Mouse (Mus musculus) megakaryocyte, embryonic 14.5 days (primary cell): ENCODE results near the gene Vpreb2. TPM values are rescaled to one million over a fixed set of nuclear protein-coding genes. Genes with fewer than 3 reads are reported as not detected.
"Not testable (repeated sequence)": the region's sequence is repeated elsewhere in the genome, so short reads cannot be mapped to it uniquely, and the experiment has no call there.

ENCODE experiments used
- H3K27me3 ChIP-seq: replicated peaks from 2 replicates; pipeline ENCODE3; 2012; ENCODE audit warnings: inconsistent platforms
- H3K36me3 ChIP-seq: replicated peaks from 2 replicates; pipeline ENCODE3; 2012; ENCODE audit warnings: low read length, inconsistent platforms, mixed read lengths
- H3K4me1 ChIP-seq: 2 replicates; pipeline ENCODE4 v1.6.1; 2012; ENCODE audit warnings: inconsistent platforms
- H3K4me3 ChIP-seq: replicated peaks from 2 replicates; pipeline ENCODE3; 2012; ENCODE audit warnings: moderate library complexity, mild to moderate bottlenecking, inconsistent platforms
- H3K9me3 ChIP-seq: 2 replicates; pipeline ENCODE4 v1.6.1; 2012; ENCODE audit warnings: inconsistent platforms
- FLI1 ChIP-seq: IDR thresholded peaks from 2 replicates; pipeline ENCODE4 v1.6.1; 2012; ENCODE audit warnings: low read length, inconsistent platforms, mixed read lengths
- GATA1 ChIP-seq: IDR thresholded peaks from 3 replicates; pipeline ENCODE4 v1.6.1; 2012; ENCODE audit warnings: mixed read lengths, low read length, inconsistent platforms, borderline replicate concordance
- polyA plus RNA-seq: library from polyadenylated mRNA; stranded (reverse); fragments of >175 nt; gene quantifications from 2 replicates; pipeline ENCODE4 v1.2.3, GENCODE M21; 2012; ENCODE audit warnings: low replicate concordance; ENCODE audit not compliant: insufficient read depth

Gene Vpreb2
- polyA plus RNA-seq, 1 experiment, result not detected

DNA sequence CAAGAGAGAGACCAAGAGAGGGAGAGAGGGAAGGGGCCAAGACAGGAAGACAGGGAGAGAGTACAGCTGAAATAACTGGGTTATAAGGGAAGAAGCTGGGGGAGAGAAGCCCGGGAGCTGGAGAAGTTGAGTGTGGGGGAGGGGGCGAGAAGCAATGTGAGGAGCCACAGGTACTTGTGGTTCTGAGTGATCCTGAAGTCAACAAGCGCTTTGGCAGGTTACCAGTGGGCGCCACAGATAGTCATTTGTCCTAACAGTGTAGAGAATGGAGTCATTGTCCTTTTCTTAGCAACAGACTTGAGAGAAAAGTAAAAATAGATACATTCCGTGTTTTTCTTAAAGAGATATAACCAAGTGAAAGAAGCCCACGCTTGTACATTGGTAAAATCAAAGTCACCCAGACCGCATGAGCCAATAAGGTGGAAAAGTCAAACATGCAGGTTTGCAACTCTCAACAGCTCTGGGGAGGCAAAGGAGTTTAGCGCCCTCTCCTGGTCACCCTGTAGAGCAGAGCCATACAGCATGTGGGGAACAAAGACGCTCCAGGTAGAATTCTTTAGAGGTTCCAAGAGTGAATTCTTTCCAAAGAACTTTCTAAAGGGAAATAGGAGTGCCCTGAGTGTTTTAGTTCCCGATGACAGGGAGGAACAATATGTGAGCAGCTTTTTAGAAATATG is 6.4 kb downstream of the Vpreb2 start:
- peaks cover 24% of the 10 kb centered on the region for H3K9me3 ChIP-seq
- no peak overlapping the region for H3K4me3 ChIP-seq
- no peaks in the 10 kb centered on the region for H3K36me3 ChIP-seq
- no peak for TF ChIP-seq FLI1
- no peak for TF ChIP-seq GATA1
- H3K27me3 ChIP-seq, result peaks cover 3% of the 10 kb centered on the region
- peaks cover 49% of the 10 kb centered on the region for H3K4me1 ChIP-seq

DNA sequence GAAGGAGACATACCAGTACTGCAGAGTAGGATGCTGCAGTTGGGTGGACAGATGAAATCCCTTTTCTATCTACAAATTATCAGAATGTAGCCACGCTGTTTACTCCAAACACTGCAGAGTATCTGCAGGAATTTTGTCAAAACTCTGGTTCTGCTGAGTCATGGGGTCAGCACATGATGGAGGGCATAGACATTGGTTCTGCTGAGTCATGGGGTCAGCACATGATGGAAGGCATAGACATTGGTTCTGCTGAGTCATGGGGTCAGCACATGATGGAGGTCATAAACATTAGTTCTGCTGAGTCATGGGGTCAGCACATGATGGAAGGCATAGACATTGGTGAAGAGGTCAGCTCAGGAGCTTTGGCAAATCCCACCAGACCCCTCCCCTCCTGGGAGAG is 7.5 kb downstream of the Vpreb2 start:
- H3K27me3 ChIP-seq, result peaks cover 5% of the 10 kb centered on the region
- peaks cover 49% of the 10 kb centered on the region for H3K4me1 ChIP-seq
- H3K36me3 ChIP-seq, result no peaks in the 10 kb centered on the region
- TF ChIP-seq GATA1, result no peak
- TF ChIP-seq FLI1, result no peak
- peaks cover 34% of the 10 kb centered on the region for H3K9me3 ChIP-seq
- H3K4me3 ChIP-seq, result no peak overlapping the region

DNA sequence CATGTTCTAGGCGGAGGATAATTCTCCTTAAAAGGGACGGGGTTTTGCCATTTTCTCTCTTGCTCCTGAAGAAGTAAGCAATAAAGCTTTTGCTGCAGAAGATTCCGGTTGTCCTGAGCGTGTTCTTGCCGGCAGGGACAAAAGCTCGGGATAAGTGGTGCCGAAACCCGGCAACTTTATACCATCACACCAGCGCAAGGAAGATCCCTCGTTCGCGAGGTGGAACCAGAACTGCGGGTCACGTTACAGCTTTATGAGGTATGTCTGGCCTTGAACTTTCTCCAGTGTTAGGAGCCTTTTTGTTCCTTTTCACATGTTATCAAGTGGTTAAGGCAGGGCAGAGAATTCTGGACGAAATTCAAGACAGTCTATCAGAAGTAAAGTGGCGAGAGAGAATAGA is 12.1 kb downstream of the Vpreb2 start:
- H3K4me3 ChIP-seq, H3K36me3 ChIP-seq, H3K4me1 ChIP-seq, H3K27me3 ChIP-seq: not testable (repeated sequence)
- H3K9me3 ChIP-seq, result peaks cover 41% of the 10 kb centered on the region

DNA sequence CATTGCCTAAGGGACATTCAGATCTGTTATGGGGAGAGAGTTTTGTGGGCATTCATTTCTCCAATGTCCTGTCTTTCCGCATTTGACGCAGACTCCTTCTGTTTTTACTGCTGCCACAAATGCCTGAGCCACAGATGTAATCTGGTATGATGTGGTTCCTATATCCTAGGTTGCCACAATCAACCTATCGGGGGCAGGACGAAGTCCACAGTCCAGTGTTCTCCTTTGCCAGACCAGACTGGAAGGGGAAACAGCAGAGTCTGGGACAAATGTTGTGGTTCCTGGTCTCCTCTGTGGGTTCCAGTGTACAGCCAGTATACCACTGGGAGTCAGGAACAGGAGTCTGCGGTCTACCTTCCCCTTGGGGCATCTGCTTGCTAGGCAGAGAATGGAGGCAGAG is 19.4 kb downstream of the Vpreb2 start:
- Histone ChIP-seq H3K36me3 (no peaks in the 10 kb centered on the region), H3K27me3 (peaks cover 50% of the 10 kb centered on the region), H3K4me3 (no peak overlapping the region), H3K9me3 (0 out of 2 replicates have a peak, but pooled peaks cover 7% of the 10 kb centered on the region), H3K4me1 (peaks cover 3% of the 10 kb centered on the region; the same call in 1 of the 2 replicates)
- TF ChIP-seq GATA1, result no peak
- no peak for TF ChIP-seq FLI1

DNA sequence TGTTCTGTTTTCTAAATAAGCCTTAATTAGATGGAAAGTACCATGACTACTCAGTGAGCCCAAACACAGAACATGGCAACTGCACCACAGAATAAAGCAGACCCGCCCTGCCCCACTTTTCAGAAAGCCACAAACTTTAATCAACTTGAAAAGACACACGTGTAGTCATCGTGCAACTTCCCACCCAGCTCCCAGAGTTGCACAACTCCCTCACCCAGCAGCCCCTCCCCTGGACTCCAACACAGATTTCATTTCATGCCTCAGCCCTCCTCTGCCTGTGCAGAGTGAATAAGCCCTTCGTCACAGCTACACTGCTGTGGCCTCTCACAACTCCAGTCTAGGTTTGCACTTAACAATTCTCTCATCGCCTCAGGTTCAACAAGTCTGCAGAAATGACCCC is 24.4 kb downstream of the Vpreb2 start:
- Histone ChIP-seq H3K9me3 (no peaks in the 10 kb centered on the region), H3K36me3 (no peaks in the 10 kb centered on the region), H3K4me1 (no peaks in the 10 kb centered on the region), H3K4me3 (no peak overlapping the region), H3K27me3 (peaks cover 57% of the 10 kb centered on the region)
- no peak for TF ChIP-seq FLI1
- no peak for TF ChIP-seq GATA1

DNA sequence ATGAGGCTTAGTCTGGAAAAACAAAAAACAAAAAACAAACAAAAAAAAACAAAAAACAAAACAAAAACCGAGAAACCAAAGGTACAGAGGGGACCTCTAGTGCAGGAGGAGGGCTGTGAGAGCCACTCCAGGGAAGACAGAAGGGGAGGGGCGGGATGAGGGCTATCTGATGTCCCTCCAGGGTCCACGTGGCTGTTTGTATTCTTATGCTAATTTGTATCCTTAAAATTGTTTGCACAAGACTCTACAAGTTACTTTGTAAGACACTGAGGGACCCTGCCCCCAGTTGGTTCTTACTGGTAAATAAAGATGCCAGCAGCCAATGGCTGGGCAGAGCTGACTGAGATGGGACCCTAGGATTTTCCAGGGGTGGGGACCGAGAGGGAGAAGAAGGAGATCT is 26.9 kb downstream of the Vpreb2 start:
- Histone ChIP-seq H3K4me1 (no peaks in the 10 kb centered on the region), H3K36me3 (no peaks in the 10 kb centered on the region), H3K27me3 (peaks cover 48% of the 10 kb centered on the region), H3K4me3 (no peak overlapping the region), H3K9me3 (no peaks in the 10 kb centered on the region)
- TF ChIP-seq GATA1 (no peak), FLI1 (no peak)

DNA sequence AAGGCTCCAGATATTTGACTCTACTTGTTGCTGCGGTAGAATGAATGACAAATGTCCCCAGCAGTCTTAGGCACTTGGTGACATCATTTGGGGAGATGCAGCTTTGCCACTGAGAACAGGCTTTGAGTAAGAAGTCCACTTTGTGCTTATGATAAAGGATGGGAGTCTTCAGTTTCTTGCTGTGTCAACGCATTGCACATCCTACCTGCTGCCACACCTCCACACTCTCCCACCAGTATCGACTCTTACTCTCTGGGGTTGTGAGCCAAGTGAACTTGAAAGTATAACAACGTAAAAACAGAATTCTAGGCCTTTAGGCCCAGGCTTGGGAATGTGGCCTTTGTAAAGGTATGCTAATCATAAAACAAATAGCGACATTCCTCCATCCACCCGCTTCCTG is 30.9 kb downstream of the Vpreb2 start:
- Histone ChIP-seq H3K27me3 (peaks cover 24% of the 10 kb centered on the region), H3K9me3 (peaks cover 5% of the 10 kb centered on the region), H3K4me3 (no peak overlapping the region), H3K36me3 (no peaks in the 10 kb centered on the region), H3K4me1 (no peaks in the 10 kb centered on the region)
- no peak for TF ChIP-seq FLI1
- TF ChIP-seq GATA1, result no peak

DNA sequence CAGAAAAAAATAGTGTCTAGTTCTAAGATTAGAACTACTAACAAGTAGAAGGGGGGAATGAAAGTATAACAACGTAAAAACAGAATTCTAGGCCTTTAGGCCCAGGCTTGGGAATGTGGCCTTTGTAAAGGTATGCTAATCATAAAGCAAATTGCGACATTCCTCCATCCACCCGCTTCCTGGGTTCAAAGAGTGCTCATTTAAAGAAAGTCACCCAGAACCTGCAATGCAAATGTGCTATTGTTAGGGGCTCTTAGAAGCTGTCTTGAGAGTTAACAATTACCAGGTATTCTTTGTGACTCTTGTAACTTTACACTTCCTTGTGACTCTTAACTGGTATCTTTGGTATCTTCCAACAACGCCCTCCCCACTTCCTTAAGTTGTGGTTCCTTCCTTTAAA is 36.3 kb downstream of the Vpreb2 start:
- peaks cover 11% of the 10 kb centered on the region for H3K27me3 ChIP-seq
- not testable (repeated sequence) for H3K4me3 ChIP-seq, H3K4me1 ChIP-seq, H3K36me3 ChIP-seq, H3K9me3 ChIP-seq

DNA sequence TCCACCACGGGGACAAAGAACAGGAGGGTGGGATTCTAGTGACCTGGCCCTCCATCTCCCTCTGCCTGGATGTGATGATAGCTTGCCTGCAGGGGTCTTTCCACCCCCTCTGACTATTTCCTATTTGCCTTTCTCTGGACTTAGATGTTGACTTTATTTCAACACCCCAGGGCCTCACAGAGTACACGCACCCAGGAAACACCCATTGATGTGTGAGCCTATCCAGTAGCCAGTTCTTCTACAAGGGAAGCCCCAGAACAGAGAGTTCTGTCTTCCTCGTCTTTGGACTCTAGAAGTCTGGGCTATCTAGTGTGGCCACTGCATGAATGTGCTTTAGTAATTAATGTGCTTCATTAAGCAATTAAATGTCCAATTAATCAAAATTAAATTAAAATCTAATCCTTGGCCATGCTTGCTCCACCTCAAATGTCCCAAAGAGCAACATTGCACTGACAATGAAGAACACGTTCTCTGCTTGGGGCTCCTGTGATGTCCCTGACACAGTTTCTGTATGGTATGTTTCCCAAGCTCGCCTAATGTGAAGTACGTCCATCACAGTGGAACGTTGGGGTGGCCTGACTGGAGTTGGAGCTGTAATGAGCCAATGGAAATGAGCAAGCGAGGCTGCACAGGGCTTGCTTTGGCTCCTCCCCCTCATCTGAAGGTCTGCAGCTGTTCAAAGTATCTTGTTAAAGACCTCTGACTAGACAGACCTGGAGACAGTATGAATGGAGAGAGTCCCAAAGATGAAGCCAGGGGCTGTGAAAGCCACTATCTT is 42.7 kb downstream of the Vpreb2 start:
- Histone ChIP-seq H3K4me3 (no peak overlapping the region), H3K4me1 (peaks cover 29% of the 10 kb centered on the region), H3K36me3 (no peaks in the 10 kb centered on the region), H3K9me3 (no peaks in the 10 kb centered on the region), H3K27me3 (peaks cover 59% of the 10 kb centered on the region)
- TF ChIP-seq FLI1, result no peak
- no peak for TF ChIP-seq GATA1

DNA sequence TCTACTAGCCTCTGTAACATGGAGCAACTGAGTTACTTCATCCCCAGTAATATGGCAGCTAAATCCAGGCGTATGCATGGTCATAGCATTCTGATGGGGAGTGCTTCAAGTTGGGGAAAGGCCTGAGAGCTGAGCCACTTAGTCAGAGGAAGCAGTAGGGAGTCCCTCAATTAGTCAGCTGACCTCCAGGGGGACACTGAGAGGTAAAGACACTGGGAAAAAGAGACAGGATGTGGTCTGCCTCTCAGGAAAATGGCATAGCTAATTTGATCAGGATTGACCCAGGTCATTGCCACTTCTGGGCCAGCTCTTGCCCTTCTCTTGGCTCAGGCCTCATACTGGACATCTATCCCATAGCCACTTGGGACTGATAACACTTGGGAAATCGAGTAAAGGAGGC is 47.1 kb downstream of the Vpreb2 start:
- TF ChIP-seq FLI1 (no peak), GATA1 (no peak)

More for the DNA sequence above, 47.1 kb downstream of the Vpreb2 start:
- Histone ChIP-seq H3K9me3 (no peaks in the 10 kb centered on the region), H3K36me3 (no peaks in the 10 kb centered on the region), H3K4me1 (peaks cover 34% of the 10 kb centered on the region), H3K4me3 (no peak overlapping the region), H3K27me3 (peaks cover 54% of the 10 kb centered on the region)

Other genes starting within 250 kb of the Vpreb2 start
- 78.5 and 142 TPM in 2 replicates for gene Med15, start 247.5 kb upstream of the Vpreb2 start, polyA plus RNA-seq
- gene Klhl22, start 220.8 kb upstream of the Vpreb2 start, polyA plus RNA-seq, result 0.65 and 4.0 TPM in 2 replicates
- gene Scarf2, start 183.1 kb upstream of the Vpreb2 start, polyA plus RNA-seq, result 0.79 and 1.7 TPM in 2 replicates
- 0.13 TPM in 1 of 2 replicates, not detected in the other for gene B830017H08Rik, start 147.3 kb upstream of the Vpreb2 start, polyA plus RNA-seq
- 3.2 TPM in 1 of 2 replicates, not detected in the other for gene Car15, start 142.1 kb upstream of the Vpreb2 start, polyA plus RNA-seq
- 0.35 TPM in 1 of 2 replicates, not detected in the other for gene Gm20518, start 88.8 kb upstream of the Vpreb2 start, polyA plus RNA-seq
- not detected in 2 replicates for gene Tssk1, start 86.2 kb upstream of the Vpreb2 start, polyA plus RNA-seq
- gene Dgcr2, start 81.9 kb upstream of the Vpreb2 start, polyA plus RNA-seq, result 6.8 and 8.4 TPM in 2 replicates
- gene Tssk2, start 81.8 kb upstream of the Vpreb2 start, polyA plus RNA-seq, result not detected in 2 replicates
- gene Ess2, start 69.1 kb upstream of the Vpreb2 start, polyA plus RNA-seq, result 21.8 and 24.0 TPM in 2 replicates
- not detected in 2 replicates for gene Gsc2, start 65.4 kb upstream of the Vpreb2 start, polyA plus RNA-seq
- gene Slc25a1, start 52.2 kb upstream of the Vpreb2 start, polyA plus RNA-seq, result 396 and 555 TPM in 2 replicates
- 17.8 and 20.5 TPM in 2 replicates for gene Dgcr6, start 72.4 kb downstream of the Vpreb2 start, polyA plus RNA-seq
- 45.8 and 90.5 TPM in 2 replicates for gene Prodh, start 109.8 kb downstream of the Vpreb2 start, polyA plus RNA-seq
- 56.5 and 164 TPM in 2 replicates for gene Rtn4r, start 147.2 kb downstream of the Vpreb2 start, polyA plus RNA-seq
- not detected in 2 replicates for gene Ccdc188, start 237.5 kb downstream of the Vpreb2 start, polyA plus RNA-seq